Mouse (Mus musculus) stomach, postnatal 0 days (tissue): Measurements from ENCODE around the gene Orai1.
"Not testable (repeated sequence)": the region's sequence is repeated elsewhere in the genome, so short reads cannot be mapped to it uniquely, and the experiment has no call there.

ENCODE experiments used
- CTCF ChIP-seq: IDR thresholded peaks from 2 replicates; pipeline ENCODE4 v1.5.1; 2016; ENCODE audit warnings: antibody characterized with exemption, low read depth, mild to moderate bottlenecking, moderate library complexity
- EP300 ChIP-seq: optimal IDR thresholded peaks from 2 replicates; pipeline ENCODE3; 2016; ENCODE audit warnings: antibody characterized with exemption

DNA sequence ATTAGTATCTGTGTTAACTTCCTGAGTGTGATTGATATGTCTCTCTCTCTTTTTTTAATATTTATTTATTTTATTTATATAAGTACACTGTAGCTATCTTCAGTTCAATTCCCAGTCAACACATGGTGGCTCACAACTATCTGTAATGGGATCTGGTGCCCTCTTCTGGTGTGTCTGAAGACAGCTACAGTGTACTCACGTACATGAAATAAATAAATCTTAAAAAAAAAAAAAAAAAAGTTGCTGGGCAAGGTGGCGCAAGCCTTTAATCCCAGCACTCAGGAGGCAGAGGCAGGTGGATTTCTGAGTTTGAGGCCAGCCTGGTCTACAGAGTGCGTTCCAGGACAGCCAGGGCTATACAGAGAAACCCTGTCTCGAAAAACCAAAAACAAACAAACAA, 40.2 kb upstream of the Orai1 start:
- not testable (repeated sequence) for TF ChIP-seq CTCF, EP300
